ENCODE assay signal across 11 mouse cellular contexts in the genomic region with DNA sequence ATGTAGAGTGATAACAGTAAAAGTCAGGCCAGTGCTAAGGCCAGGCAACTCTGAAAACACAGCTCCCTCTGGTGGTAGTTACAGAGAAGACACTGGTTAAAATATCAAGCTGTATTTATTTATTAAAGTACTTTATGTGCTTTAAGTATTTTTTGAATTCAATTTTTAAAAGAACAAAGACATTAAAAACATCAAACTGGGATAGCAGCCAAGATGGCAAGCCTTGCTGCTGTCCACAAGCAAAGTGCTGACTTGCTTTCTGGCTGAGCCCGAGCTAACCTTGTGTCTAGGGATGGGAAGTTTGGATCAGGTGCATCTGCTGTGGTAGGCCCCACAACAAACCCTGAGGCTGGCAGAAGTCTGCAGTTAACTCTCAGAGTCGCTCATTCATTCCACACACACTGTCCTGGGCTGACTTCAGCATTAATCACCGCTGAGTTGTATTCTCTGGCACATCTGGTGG.
DNase-seq lines count a peak whose midpoint lies in the region; ATAC-seq and TF ChIP-seq lines count a peak whose summit lies in the region.
"Had no signal": no experiment of that assay in that cellular context is flagged by ENCODE, and none has a peak within 500 bp of the region (broad histone marks: within the 10 kb centered on the region; RNA-seq: fewer than 3 reads in every experiment).

No protein-coding gene starts in this region.

- H3K4me1 ChIP-seq in liver, embryonic 14.5 days (replicated peaks; ENCODE audit: control insufficient read depth in 2 of 2, insufficient read depth in 2 of 2, low read length in 1 of 2), result no peaks in the 10 kb centered on the region; a peak in 1 of 4 replicates
- no peaks in the 10 kb centered on the region; the same call in none of the 2 replicates for H3K4me1 ChIP-seq in liver, embryonic 11.5 days (replicated peaks; ENCODE audit: control insufficient read depth, insufficient read depth, low read length)
- no peaks in the 10 kb centered on the region for H3K4me1 ChIP-seq in MEL (ENCODE audit: control insufficient read depth in 1 of 2, insufficient read depth in 2 of 2, low read length in 2 of 2)
- no peaks in the 10 kb centered on the region; the same call in 1 of the 2 replicates for H3K4me1 ChIP-seq in embryonic facial prominence, embryonic 14.5 days (ENCODE audit: control insufficient read depth, insufficient read depth, low read length)
- H3K4me1 ChIP-seq: neural tube, embryonic 12.5 days had no signal

- H3K36me3 ChIP-seq in liver, embryonic 14.5 days (replicated peaks; ENCODE audit: control insufficient read depth, insufficient read depth, low read depth), result no peaks in the 10 kb centered on the region
- no peaks in the 10 kb centered on the region for H3K36me3 ChIP-seq in liver, embryonic 11.5 days (ENCODE audit: control insufficient read depth, insufficient read depth, low read length)
- no peaks in the 10 kb centered on the region for H3K36me3 ChIP-seq in MEL (ENCODE audit: control insufficient read depth in 1 of 2, insufficient read depth in 2 of 2, low read length in 2 of 2)
- H3K36me3 ChIP-seq in embryonic facial prominence, embryonic 14.5 days (ENCODE audit: control insufficient read depth, insufficient read depth, low read length), result no peaks in the 10 kb centered on the region
- H3K36me3 ChIP-seq: neural tube, embryonic 12.5 days had no signal

- H3K79me2 ChIP-seq in MEL (ENCODE audit: control insufficient read depth, insufficient read depth, low read length, poor library complexity), result no peaks in the 10 kb centered on the region

- H3K9me3 ChIP-seq in liver, embryonic 14.5 days (ENCODE audit: control insufficient read depth, low read length), result no peaks in the 10 kb centered on the region
- H3K9me3 ChIP-seq in liver, embryonic 11.5 days (ENCODE audit: control insufficient read depth, low read length), result no peaks in the 10 kb centered on the region
- no peaks in the 10 kb centered on the region for H3K9me3 ChIP-seq in MEL (replicated peaks; ENCODE audit: insufficient read depth, low read length)
- no peaks in the 10 kb centered on the region for H3K9me3 ChIP-seq in embryonic facial prominence, embryonic 14.5 days (ENCODE audit: control insufficient read depth, low read length)
- H3K9me3 ChIP-seq: neural tube, embryonic 12.5 days had no signal

- no peak for TF ChIP-seq POLR2A in MEL (IDR thresholded peaks at IDR 0.05; ENCODE audit: control insufficient read depth in 1 of 2, insufficient read depth in 1 of 2, low read depth in 1 of 2, low read length in 2 of 2, poor library complexity in 1 of 2)

- no peak overlapping the region for H3K4me2 ChIP-seq in liver, embryonic 14.5 days (ENCODE audit: low read depth)
- no peak overlapping the region for H3K4me2 ChIP-seq in liver, embryonic 11.5 days
- no peak overlapping the region for H3K4me2 ChIP-seq in embryonic facial prominence, embryonic 14.5 days (ENCODE audit: low read depth, low read length)
- H3K4me2 ChIP-seq: heart, embryonic 11.5 days; neural tube, embryonic 12.5 days had no signal

- no peaks in the 10 kb centered on the region for H3K27me3 ChIP-seq in liver, embryonic 14.5 days (ENCODE audit: control insufficient read depth, insufficient read depth, low read length)
- no peaks in the 10 kb centered on the region for H3K27me3 ChIP-seq in liver, embryonic 11.5 days (replicated peaks; ENCODE audit: control insufficient read depth, insufficient read depth, low read length)
- H3K27me3 ChIP-seq in MEL (ENCODE audit: control insufficient read depth in 1 of 2, insufficient read depth in 2 of 2, low read length in 2 of 2), result no peaks in the 10 kb centered on the region
- H3K27me3 ChIP-seq in embryonic facial prominence, embryonic 14.5 days (replicated peaks; ENCODE audit: control insufficient read depth, insufficient read depth, low read length), result no peaks in the 10 kb centered on the region
- H3K27me3 ChIP-seq: neural tube, embryonic 12.5 days had no signal

- intact Hi-C loops in heart, postnatal 25 days (cut with DNase I), result loop anchor here (2.0 to 5.0 kb wide), 4 partner anchors 15 to 262 kb away; no protein-coding TSS in a partner anchor

- TF ChIP-seq EP300 in liver, embryonic 14.5 days (IDR thresholded peaks at IDR 0.05; ENCODE audit: low read depth), result no peak
- TF ChIP-seq EP300 in MEL (IDR thresholded peaks at IDR 0.05; ENCODE audit: low read depth in 1 of 2, low read length in 2 of 2), result no peak

- no peak overlapping the region for H3K27ac ChIP-seq in liver, embryonic 14.5 days
- no peak overlapping the region for H3K27ac ChIP-seq in liver, embryonic 11.5 days (ENCODE audit: low read depth, low read length)
- H3K27ac ChIP-seq in MEL (ENCODE audit: control insufficient read depth, low read depth, low read length), result no peak overlapping the region
- no peak overlapping the region for H3K27ac ChIP-seq in embryonic facial prominence, embryonic 14.5 days (replicated peaks; ENCODE audit: low read depth, low read length)
- H3K27ac ChIP-seq: neural tube, embryonic 12.5 days had no signal

- TF ChIP-seq RAD21 in MEL (IDR thresholded peaks at IDR 0.05; ENCODE audit: low read depth, low read length), result peak; percentile 45

- TF ChIP-seq CTCF in liver, embryonic 14.5 days (IDR thresholded peaks at IDR 0.05; ENCODE audit: low read depth), result peak; percentile 47; the same call in 1 of the 2 replicates
- peak; percentile 22 to 43 (median 36); a peak in 3 of 6 replicates for TF ChIP-seq CTCF in MEL (IDR thresholded peaks at IDR 0.05 in 2 of 3, conservative IDR thresholded peaks at IDR 0.05 in 1 of 3; ENCODE audit: control insufficient read depth in 1 of 3, insufficient read depth in 1 of 3, low read depth in 2 of 3, low read length in 3 of 3, poor library complexity in 1 of 3, severe bottlenecking in 1 of 3)

- no peak overlapping the region for H3K9ac ChIP-seq in liver, embryonic 14.5 days (replicated peaks)
- H3K9ac ChIP-seq in liver, embryonic 11.5 days (ENCODE audit: low read depth, low read length), result no peak overlapping the region
- H3K9ac ChIP-seq in MEL (ENCODE audit: control insufficient read depth, low read depth, low read length, poor library complexity, severe bottlenecking), result no peak overlapping the region
- H3K9ac ChIP-seq in embryonic facial prominence, embryonic 14.5 days (ENCODE audit: low read depth, low read length), result no peak overlapping the region
- H3K9ac ChIP-seq: neural tube, embryonic 12.5 days had no signal

- WGBS in liver, embryonic 14.5 days (ENCODE audit: insufficient replicate concordance), result 60% methylated on average over 3 of the region's 3 CpGs
- WGBS in liver, embryonic 11.5 days, result 73% methylated on average over 3 of the region's 3 CpGs
- 80% methylated on average over 3 of the region's 3 CpGs for WGBS in embryonic facial prominence, embryonic 14.5 days

- ATAC-seq in liver, embryonic 14.5 days (ENCODE audit: insufficient read depth), result no peak
- ATAC-seq in liver, embryonic 11.5 days (replicated peaks; ENCODE audit: low FRiP score), result no peak
- no peak for ATAC-seq in embryonic facial prominence, embryonic 14.5 days (ENCODE audit: low read depth)

- peak; percentile 63 for DNase-seq in heart, adult 11 months
- no peak for DNase-seq in heart, postnatal 25 days (ENCODE audit: low spot score)
- DNase-seq in liver, embryonic 14.5 days (ENCODE audit: low read depth in 3 of 3, low spot score in 3 of 3), result no peak
- DNase-seq in liver, embryonic 11.5 days (ENCODE audit: low spot score), result no peak
- DNase-seq in MEL (ENCODE audit: low read depth, low spot score), result peak; percentile 15
- DNase-seq in embryonic facial prominence, embryonic 14.5 days (ENCODE audit: low spot score), result peak; percentile 38
- DNase-seq in thymus, postnatal 10 days (ENCODE audit: low spot score in 2 of 2), result no peak
- no peak for DNase-seq in gastrocnemius, adult 8-10 months (ENCODE audit: low spot score in 2 of 2)
- DNase-seq: thymus, postnatal 36 days had no signal

- H3K4me3 ChIP-seq in liver, embryonic 14.5 days (ENCODE audit: insufficient read depth in 1 of 2, low read depth in 2 of 2, low read length in 2 of 2), result no peak overlapping the region
- no peak overlapping the region for H3K4me3 ChIP-seq in liver, embryonic 11.5 days (ENCODE audit: low read depth, low read length)
- H3K4me3 ChIP-seq in MEL (ENCODE audit: control insufficient read depth in 1 of 2, insufficient read depth in 1 of 2, low read depth in 2 of 2, low read length in 2 of 2), result no peak overlapping the region
- no peak overlapping the region for H3K4me3 ChIP-seq in embryonic facial prominence, embryonic 14.5 days (ENCODE audit: low read depth, low read length)
- H3K4me3 ChIP-seq: neural tube, embryonic 12.5 days had no signal

TF ChIP-seq in MEL, 35 proteins besides CTCF, POLR2A, EP300 and RAD21:
- TF ChIP-seq SMC3 (IDR thresholded peaks at IDR 0.05; ENCODE audit: low read depth, low read length), result peak; percentile 52
- no peak for TF ChIP-seq CHD2 (IDR thresholded peaks at IDR 0.05; ENCODE audit: low read length)
- TF ChIP-seq E2F4 (IDR thresholded peaks at IDR 0.05; ENCODE audit: borderline replicate concordance, low read depth, low read length), result no peak
- TF ChIP-seq HCFC1 (IDR thresholded peaks at IDR 0.05; ENCODE audit: low read depth, low read length), result no peak

Comparison
In these comparisons a context has a peak if more than half of its experiments do, and no peak if none do; other contexts are left out.
1. DNase-seq: peak in heart, adult 11 months (single experiment), MEL (single experiment) and embryonic facial prominence, embryonic 14.5 days (single experiment); none in heart, postnatal 25 days (single experiment), liver, embryonic 14.5 days (0 of 3), liver, embryonic 11.5 days (single experiment), thymus, postnatal 10 days (0 of 2) and gastrocnemius, adult 8-10 months (0 of 2).